Mouse (Mus musculus): ENCODE measurements at regions not wholly inside any gene's neighbourhood (a gene's known extent, or its start where the extent isn't known, plus 50 kb on each side); places are given as distances from the start of the nearest gene placed in this dataset.
"Not testable (repeated sequence)": the region's sequence is repeated elsewhere in the genome, so short reads cannot be mapped to it uniquely, and the experiment has no call there.

- DNase-seq (ENCODE audit: low spot score) = no peak
Observed at GRCm38 (mm10) chr7:64101679-64102078, 52.0 kb upstream of the Trpm1 start.

- DNase-seq (ENCODE audit: low spot score) = no peak
Observed at GRCm38 (mm10) chr7:64099606-64100005, 54.0 kb upstream of the Trpm1 start.

DNA sequence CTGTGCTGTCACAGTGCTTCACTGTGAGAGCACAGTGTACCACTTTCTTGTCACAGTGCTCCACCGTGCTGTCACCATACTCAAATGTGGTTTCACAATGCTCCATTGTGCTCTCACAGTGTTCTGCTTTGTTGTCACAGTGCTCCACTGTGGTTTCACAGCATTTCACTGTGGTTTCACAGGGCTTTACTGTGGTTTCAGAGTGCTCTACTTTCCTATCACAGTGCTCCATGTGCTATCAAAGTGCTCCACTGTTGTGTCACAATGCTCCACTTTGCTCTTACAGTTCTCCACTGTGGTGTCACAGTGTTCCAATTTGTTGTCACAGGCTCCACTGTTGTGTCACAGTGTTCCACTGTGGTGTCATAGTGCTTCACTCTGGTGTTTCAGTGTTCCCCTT lies 63.6 kb upstream of the Trpm1 start:
- DNase-seq (ENCODE audit: low spot score) = no peak

GRCm38 (mm10) chr7:64089034-64089433 lies 64.6 kb upstream of the Trpm1 start:
- DNase-seq (ENCODE audit: low spot score) = no peak

GRCm38 (mm10) chr7:64083978-64084377 lies 69.7 kb upstream of the Trpm1 start:
- DNase-seq (ENCODE audit: low spot score) = not testable (repeated sequence)

DNA sequence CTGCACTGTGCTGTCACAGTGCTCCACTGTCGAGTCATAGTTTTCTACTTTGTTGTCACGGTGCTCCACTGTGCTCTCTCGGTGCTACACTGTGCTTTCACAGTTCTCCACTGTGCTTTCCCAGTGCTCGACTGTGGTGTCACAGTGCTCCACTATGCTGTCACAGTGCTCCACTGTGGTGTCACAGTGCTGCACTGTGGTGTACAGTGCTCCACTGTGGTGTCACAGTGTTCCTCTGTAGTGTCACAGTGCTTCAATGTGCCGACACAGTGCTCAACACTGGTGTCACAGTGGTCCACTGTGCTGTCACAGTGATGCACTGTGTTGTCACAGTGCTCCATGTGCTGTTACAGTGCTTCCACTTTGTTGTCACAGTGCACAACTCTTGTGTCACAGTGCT lies 71.0 kb upstream of the Trpm1 start:
- DNase-seq (ENCODE audit: low spot score) = no peak

DNA sequence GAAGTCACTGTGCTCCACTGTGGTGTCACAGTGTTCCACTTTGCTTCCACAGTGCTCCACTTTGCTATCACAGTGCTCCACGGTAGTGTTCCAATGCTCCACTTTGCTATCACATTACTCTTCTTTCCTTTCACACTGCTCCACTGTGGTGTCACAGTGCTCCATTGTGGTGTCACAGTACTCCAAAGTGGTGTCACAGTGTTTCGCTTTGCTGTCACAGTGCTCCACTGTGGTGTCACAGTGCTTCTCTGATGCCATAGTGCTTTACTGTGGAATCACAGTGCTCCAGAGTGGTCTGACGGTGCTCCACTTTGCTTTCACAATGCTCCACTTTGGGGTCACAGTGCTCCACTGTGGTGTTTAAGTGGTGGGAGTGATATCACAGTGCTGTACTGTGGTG lies 71.4 kb upstream of the Trpm1 start:
- no peak for DNase-seq (ENCODE audit: low spot score)

DNA sequence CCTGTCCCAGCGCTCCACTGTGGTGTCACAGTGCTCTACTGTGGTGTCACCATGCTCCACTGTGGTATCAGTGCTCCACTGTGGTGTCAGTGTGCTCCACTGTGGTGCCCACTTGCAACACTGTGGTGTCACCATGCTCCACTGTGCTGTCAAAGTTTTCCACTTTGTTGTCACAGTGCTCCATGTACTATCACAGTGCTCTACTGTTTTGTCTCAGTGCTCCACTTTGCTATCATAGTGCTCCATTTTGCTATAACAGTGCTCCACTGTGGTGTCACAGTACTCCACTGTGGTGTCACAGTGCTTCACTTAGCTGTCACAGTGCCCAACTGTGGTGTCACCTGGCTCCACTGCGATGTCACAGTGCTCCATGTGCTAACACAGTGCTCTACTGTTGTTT lies 72.0 kb upstream of the Trpm1 start:
- DNase-seq (ENCODE audit: low spot score) = no peak

- no peak for DNase-seq (ENCODE audit: low spot score)
Observed at GRCm38 (mm10) chr7:64081019-64081418, 72.6 kb upstream of the Trpm1 start.

DNA sequence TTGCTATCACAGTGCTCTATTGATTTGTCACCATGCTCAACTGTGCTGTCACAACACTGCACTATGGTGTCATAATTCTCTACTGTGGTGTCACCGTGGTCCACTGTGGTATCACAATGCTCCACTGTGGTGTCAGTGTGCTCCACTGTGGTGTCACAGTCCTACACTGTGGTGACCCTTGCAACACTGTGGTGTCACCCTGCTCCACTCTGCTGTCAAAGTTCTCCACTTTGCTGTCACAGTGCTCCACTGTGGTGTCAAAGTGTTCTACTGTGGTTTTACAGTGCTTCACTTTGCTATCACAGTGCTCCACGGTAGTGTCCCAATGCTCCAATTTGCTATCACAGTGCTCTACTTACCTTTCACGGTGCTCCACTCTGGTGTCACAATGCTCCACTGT lies 74.3 kb upstream of the Trpm1 start:
- DNase-seq (ENCODE audit: low spot score) = no peak

DNA sequence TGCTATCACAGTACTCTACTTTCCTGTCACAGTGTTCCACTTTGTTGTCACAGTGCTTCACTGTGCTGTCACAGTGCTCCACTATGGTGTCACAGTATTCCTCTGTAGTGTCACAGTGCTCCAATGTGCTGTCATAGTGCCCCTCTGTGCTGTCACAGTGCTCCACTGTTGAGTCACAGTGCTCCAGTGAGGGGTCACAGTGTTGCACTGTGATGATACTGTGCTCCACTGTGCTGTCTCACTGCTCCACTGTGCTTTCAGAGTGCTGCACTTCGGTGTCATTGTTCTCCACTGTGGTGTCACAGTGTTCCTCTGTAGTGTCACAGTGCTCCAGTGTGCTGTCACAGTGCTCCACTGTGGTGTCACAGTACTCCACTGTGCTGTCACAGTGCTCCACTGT lies 75.0 kb upstream of the Trpm1 start:
- DNase-seq (ENCODE audit: low spot score) = no peak

DNA sequence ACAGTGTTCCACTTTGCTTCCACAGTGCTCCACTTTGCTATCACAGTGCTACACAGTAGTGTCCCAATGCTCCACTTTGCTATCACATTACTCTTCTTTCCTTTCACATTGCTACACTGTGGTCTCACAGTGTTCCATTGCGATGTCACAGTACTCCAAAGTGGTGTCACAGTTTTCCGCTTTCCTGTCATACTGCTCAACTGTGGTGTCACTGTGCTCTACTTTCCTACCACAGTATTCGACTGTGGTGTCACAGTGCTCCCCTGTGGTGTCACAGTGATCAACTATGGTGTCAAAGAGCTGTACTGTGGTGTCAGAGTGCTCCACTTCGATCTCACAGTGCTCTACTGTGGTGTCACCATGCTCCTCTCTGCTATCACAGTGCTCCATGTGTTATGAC lies 76.1 kb upstream of the Trpm1 start:
- no peak for DNase-seq (ENCODE audit: low spot score)

DNA sequence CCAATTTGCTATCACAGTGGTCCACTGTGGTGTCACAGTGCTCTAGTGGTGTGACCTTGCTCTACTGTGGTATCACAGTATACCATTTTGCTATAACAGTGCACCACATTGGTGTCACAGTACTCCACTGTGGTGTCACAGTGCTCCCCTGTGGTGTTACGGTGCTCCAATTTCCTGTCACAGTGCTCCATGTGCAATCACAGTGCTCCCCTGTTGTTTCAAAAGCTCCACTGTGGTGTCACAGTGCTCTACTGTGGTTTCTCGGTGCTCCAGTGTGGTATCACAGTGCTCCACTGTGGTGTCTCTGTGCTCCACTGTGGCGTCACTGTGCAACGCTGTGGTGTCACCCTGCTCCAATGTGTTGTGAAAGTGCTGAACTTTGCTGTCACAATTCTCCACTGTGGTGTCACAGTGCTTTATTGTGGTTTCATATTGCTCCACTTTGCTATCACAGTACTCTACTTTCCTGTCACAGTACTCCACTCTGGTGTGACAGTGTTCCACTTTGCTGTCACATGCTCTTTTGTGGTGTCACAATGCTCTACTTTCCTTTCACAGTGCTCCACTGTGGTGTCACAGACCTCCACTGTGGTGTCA lies 76.8 kb upstream of the Trpm1 start:
- DNase-seq (ENCODE audit: low spot score) = no peak

GRCm38 (mm10) chr7:64075696-64076313 lies 77.8 kb upstream of the Trpm1 start:
- DNase-seq (ENCODE audit: low spot score) = no peak

DNA sequence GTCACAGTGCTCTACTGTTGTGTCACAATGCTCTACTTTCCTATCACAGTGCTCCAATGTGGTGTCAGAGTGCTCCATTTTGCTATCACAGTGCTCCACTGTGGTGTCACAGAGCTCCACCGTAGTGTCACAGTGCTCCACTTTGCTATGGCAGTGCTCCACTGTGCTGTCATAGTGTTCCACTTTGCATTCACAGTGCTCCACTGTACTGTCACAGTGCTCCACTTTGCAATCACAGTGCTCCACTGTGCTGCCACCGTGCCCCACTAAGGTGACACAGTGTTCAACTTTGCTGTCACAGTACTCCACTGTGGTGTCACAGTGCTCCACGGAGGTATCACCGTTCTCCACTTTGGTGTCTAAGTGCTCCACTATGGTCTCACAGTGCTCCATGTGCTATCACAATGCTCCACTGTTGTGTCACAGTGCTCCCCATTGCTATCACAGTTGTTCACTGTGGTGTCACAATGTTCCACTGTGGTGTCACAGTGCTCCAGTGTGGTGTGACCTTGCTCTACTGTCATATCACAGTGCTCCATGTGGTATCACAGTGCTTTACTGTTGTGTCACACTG lies 78.9 kb upstream of the Trpm1 start:
- DNase-seq (ENCODE audit: low spot score) = no peak

- DNase-seq (ENCODE audit: low spot score) = no peak
Observed at GRCm38 (mm10) chr7:64074186-64074585, 79.4 kb upstream of the Trpm1 start.

DNA sequence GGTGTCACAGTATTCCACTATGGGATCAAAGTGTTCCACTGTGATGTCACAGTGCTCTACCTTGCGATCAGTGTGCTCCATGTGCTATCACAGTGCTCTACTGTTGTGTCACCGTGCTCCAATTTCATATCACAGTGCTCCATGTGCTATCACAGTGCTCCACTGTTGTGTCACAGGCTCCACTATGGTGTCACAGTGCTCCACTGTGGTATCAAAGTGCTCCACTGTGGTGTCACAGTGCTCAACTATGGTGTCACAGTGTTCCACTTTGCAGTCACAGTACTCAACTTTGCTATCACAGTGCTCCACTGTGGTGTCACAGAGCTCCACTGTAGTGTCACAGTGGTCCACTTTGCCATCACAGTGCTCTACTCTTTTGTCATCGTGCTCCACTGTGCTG lies 79.9 kb upstream of the Trpm1 start:
- no peak for DNase-seq (ENCODE audit: low spot score)

- DNase-seq (ENCODE audit: low spot score) = no peak
Observed at GRCm38 (mm10) chr7:64070930-64071329, 82.7 kb upstream of the Trpm1 start.

- peak; percentile 78 for DNase-seq (ENCODE audit: low spot score)
Observed at GRCm38 (mm10) chr7:64065529-64066247, 87.9 kb upstream of the Trpm1 start.

DNA sequence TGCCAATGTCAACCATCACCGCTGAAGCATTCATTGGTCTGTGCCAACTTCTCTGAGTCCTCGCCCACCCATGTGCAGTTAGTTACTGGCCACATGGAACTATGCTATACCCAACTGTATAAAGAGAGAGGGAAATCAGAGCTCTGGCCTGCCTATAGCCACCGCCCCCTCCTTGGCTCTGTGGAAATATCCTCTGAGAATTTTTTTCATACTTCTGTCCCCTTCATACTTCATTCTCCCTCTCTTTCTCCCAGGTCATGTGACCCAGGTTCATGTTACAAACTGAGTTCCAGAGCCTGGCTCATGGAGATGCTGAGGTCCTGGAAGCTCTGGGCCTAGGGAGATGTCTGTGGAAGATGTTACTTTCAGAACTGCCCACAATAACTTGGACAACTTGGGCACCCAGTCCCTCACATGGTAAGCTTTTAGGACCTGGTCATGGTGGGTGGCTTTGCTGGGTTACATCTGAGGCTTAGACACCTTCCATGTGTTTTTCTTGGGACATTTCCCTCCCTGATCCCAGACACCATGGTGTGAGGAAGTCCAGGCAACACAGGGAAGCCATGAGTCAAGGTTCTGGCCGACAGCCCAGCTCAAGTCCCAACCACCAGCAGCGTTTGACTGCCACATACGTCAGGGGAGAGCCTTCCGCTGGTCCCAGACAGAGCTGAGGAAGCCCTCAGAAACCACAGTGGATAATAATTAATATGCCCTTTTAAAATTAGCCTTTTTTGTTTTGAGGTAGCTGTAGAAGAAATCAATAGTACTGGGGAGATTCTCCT lies 89.0 kb upstream of the Trpm1 start:
- DNase-seq (ENCODE audit: low spot score) = no peak

GRCm38 (mm10) chr7:64061170-64061569 lies 92.5 kb upstream of the Trpm1 start:
- no peak for DNase-seq (ENCODE audit: low spot score)

GRCm38 (mm10) chr7:64060582-64060981 lies 93.1 kb upstream of the Trpm1 start:
- DNase-seq (ENCODE audit: low spot score) = no peak

DNA sequence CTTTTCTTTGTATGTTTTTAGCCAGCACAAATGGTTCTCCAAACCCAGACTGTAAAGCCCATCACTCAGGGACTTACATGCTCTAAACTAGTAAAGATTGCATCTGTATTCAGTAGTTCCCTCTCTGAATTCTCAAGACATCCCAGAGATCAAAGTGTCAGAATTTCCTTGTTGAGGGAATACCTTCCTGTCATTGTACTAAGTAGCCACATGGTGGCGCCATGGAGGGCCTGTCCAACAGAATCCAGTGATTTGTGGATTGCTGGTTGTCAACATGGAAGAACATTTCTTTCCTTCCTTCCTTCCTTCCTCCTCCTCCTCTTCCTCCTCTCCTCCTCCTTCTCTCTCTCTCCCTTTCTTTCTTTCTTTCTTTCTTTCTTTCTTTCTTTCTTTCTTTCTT lies 93.6 kb upstream of the Trpm1 start:
- DNase-seq (ENCODE audit: low spot score) = no peak
